Mouse (Mus musculus) brain, embryonic 14.5 days (tissue): Measurements from ENCODE around the gene Tmem248. TPM values are rescaled to one million over a fixed set of nuclear protein-coding genes. Genes with fewer than 3 reads are reported as not detected.

Source experiments
- DNase-seq: peaks from one replicate; pipeline ENCODE4 v3.0.0-alpha.2; 2011; ENCODE audit warnings: low read depth
- CTCF ChIP-seq: fragments of 200-500 bp; IDR thresholded peaks from 2 replicates; pipeline ENCODE4 v1.5.1; 2012; ENCODE audit warnings: inconsistent platforms, mild to moderate bottlenecking, moderate library complexity, borderline replicate concordance; ENCODE audit not compliant: insufficient read depth, insufficient read length; ENCODE audit errors: extremely low read depth
- POLR2A ChIP-seq: fragments of 200-500 bp; IDR thresholded peaks from 2 replicates; pipeline ENCODE4 v1.6.1; 2012; ENCODE audit warnings: mild to moderate bottlenecking, inconsistent platforms, borderline replicate concordance; ENCODE audit not compliant: poor library complexity, insufficient read depth, insufficient read length, severe bottlenecking; ENCODE audit errors: extremely low read depth
- polyA plus RNA-seq: library from polyadenylated mRNA; depleted of rRNA; stranded (reverse); fragments of >200 nt; gene quantifications from 2 replicates; pipeline ENCODE4 v1.2.3, GENCODE M21; 2012

Tmem248 gene
- polyA plus RNA-seq, 1 experiment = 30.4 TPM

DNA sequence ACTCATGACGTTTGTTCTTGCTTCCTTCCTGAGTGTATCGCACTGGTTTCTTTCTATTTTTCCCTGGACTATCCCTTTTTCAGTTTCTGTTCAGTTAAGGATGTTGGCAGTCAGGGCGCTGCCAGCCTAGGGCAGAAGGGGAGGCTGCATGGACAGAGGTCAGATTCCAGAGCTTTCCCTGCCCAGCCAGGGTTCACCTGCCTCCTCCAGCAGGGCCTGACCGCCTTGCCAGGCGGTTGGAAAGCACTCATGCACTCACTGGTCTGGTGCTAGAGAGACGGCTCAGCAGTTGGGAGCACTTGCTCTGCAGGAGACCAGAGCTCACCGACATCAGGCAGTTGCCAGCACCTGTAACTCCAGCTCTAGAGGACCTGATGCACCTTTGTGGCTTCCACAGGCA, 22.4 kb downstream of the Tmem248 start:
- no peak for DNase-seq
- TF ChIP-seq POLR2A (no peak), CTCF (no peak)

DNA sequence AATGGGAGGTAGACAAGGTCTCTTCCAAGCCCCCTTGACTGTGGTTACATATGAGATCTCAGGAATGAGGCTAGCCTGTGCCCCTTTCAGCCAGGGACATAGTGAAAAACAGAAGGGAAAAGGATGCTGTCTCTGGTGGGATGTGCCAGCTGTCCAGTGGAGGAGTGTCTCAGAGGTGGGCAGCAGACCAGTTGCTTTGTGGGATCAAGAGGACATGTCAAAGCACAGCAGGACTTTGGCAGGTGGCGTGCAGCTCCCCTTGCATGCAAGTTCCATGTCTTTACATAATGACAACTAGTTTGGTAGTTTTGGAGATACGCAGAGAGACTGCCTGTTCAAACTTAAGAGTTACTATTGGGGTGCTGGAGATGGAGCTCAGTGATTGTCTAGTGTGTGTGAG, 23.0 kb downstream of the Tmem248 start:
- DNase-seq = no peak
- no peak for TF ChIP-seq POLR2A
- TF ChIP-seq CTCF = no peak

DNA sequence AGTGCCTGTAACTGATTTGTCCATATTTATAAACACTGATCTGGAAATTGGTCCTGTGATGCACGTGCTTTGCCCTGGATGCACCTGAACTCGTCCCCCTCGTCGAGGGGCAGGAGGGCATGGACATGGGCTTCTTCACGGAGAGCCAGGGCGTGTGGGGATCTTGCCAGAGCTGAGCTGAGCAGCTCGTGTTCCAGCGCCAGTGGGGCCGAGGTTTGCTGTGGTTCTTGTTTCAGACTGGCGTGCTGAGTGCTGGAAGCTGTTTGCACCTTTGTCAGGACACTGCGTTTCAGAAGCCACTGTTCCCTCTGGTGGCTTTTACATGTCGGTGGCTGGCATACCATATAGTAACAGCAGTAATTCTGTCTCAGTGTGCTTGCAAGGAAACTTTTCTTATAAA, 24.5 kb downstream of the Tmem248 start:
- DNase-seq = no peak
- TF ChIP-seq POLR2A (no peak), CTCF (no peak)

DNA sequence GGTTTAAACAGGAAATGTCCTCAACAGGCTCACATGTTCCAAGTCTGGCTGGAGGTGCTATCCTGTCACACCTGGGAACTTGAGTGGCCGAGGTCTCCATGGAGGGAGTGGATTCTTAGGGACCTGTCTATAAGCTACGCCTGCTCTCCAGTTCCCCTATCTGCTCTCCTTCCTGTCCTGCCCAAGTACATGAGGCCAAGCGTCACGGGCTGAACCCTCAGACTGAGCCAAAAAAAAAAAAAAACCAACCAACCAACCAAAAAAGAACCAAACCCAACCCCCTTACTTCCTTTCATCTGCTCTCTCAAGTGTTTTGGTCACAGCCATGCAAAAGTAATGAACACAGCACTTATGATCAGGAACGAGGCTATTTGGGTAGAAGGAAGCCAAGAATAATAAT, 30.9 kb downstream of the Tmem248 start:
- TF ChIP-seq CTCF = no peak
- TF ChIP-seq POLR2A = no peak
- DNase-seq = no peak

DNA sequence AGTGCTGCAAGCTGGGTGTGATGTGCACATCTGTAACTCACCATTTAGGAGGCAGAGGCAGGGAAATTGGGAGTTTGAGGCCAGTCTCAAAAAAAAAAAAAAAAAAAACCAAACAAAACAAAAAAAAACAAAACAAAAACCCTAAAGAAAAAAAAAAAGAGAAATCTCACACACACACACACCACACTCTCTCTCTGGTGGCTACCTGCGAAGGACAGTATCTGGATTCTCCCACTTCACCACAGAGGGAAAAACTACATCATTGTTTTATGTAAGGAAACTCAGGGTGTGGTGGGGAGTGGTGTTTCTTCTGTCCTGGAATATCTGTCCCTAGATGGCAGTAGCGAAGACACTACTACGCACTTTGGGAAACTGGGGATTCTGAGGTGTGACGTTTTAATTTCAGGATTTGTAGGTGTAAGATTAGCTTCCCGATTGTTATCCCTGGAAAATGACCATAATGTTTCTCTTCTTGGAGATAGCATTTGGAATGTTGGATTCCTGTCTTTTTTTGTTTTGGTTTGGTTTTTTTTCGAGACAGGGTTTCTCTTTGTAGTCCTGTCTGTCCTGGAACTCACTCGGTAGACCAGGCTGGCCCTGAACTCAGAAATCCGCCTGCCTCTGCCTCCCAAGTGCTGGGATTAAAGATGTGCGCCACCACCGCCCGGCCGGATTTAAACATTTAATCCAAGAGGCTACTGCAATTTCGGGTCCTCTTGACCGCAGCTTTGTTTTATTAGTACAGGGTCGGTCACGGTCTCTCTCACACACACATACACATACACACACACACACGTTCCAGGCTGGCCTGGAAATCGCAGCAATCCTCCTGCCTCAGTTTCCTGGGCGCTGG, 37.5 kb downstream of the Tmem248 start:
- peak; percentile 62 for DNase-seq
- TF ChIP-seq POLR2A (no peak), CTCF (peak; percentile 21; the same call in 1 of the 2 replicates)

DNA sequence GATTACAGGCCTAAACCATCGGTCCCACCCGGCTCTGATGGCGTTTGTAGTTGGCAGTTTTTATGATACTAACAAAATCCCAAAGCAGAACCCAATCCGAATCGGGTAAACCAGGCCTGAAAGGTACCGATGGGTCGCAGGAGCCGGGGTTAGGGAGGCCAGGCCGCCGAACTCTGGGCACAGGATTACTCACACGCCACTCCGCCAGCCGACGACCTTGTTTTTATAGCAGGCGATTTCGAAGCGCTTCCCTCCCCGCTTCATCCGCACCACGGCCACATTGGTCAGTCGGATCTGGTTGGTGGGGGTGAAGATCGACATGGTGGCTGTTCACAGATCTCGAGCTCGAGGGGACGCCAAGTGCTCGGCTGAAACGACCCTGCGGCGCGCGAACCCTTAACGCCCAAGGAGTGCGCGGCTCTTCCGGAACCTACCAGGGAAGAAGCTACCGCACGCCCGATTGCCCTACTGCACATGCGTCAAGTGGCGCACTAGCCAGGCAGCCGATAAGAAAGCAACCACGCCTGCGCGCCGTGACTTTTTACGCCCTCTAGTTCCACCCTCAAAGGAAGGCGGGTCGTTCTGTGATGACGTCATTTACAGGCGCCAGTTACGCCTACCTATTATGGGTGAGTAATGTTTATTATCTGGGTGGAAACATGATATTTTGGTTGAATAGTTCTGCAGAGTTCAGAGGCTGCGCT, 38.3 kb downstream of the Tmem248 start, which contains the start of the genes Sbds and Tyw1:
Gene Sbds (minus strand): TSS at position 514 of the 704 bp plus-strand sequence.
Gene Tyw1 (plus strand): TSS at position 603 of the 704 bp plus-strand sequence.
- DNase-seq = peak; percentile 100
- TF ChIP-seq CTCF = no peak
- TF ChIP-seq POLR2A = peak; percentile 51; the same call in 1 of the 2 replicates

DNA sequence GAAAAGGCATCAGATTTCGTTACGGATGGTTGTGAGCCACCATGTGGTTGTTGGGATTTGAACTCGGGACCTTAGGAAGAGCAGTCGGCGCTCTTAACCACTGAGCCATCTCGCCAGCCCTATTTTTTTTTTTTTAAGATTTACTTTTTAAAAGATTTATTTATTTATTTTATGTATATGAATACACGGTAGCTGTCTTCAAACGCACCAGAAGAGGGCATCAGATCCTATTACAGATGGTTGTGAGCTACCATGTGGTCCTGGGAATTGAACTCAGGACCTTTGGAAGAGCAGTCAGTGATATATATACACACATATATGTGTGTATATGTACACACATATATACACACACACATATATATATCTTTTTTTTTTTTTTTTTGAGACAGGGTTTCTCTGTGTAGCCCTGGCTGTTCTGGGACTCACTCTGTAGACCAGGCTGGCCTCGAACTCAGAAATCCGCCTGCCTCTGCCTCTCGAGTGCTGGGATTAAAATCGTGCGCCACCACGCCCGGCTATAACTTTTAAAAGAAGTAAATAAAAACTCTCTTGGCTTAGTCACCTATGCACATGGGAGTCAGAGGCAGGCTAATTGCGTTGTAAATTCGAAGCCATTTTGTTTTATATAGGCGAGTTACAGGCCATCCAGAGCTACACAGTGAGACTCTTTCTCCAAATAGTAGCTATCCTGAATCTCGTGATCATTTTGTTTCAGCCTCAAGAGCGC, 39.1 kb downstream of the Tmem248 start:
- DNase-seq = peak; percentile 22

DNA sequence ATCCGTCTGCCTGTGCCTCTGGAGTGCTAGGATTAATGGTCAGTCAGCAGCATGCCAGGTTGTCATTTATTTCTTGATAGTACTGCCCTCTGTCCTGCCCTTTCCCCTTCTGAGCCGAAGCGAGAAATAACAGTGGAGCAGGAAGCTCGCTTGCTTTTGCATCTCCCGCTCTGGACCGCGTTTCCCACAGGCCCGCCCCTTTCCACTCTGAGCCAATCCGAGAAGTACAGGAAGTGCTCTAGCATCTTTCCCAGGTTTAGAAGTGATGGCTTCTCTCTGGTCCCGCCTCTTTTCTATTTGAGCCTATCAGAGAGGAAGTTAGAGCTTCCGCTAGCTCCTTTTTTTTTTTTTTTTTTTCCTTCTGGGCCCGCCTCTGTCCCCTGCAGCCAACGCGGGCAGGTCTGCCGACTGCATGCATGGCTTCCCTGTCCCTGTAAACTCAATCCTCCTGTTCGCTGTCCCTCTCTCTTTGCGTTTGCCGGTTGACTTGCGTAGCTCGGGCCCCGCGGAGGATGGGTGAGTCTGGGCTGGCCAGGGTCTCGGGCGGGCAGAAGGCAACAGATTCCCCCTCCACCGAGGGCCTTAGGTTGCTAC, 39.9 kb downstream of the Tmem248 start:
- TF ChIP-seq POLR2A = peak; percentile 49; the same call in 1 of the 2 replicates
- TF ChIP-seq CTCF = no peak
- DNase-seq = peak; percentile 99

DNA sequence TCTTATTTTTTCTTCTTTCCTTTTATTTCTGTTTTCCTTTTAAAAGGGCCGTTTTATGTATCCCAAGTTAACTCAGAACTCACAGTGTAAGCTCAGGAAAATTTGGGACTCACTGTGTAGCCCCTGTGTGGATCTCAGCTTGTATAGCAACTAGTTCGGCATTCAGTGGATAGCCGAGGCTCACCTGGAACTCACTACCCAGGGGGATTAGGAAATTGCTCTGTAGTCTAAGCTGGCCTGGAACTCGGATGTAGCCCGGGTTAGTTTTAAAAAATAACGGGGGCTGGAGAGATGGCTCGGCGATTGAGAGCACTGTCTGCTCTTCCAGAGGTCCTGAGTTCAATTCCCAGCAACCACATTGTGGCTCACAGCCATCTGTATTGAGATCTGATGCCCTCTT, 40.4 kb downstream of the Tmem248 start:
- TF ChIP-seq CTCF = no peak
- TF ChIP-seq POLR2A = no peak
- no peak for DNase-seq

DNA sequence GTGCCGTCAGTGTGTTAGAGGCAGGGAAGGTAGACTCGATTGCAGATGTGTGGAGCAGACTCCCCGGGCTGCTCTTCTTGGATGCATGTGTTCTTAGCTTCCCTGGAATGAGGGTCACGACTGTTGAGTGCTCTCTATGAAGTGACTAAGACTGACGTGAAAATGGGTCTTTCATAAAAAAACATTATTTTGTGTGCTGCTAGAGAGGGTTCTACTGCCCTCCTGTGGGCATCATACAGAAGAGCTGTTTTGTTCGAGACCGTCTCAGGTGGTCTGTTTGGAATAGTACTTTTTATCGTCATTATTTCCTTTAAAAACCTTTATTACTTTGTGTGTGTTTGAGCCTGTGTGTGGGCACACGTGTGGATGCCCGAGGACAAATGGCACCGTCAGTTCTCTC, 46.6 kb downstream of the Tmem248 start:
- peak; percentile 28 for DNase-seq
- TF ChIP-seq CTCF (peak; percentile 50; the same call in 1 of the 2 replicates), POLR2A (no peak)
